32 mouse cellular contexts compared by ENCODE assay signal in the genomic region with DNA sequence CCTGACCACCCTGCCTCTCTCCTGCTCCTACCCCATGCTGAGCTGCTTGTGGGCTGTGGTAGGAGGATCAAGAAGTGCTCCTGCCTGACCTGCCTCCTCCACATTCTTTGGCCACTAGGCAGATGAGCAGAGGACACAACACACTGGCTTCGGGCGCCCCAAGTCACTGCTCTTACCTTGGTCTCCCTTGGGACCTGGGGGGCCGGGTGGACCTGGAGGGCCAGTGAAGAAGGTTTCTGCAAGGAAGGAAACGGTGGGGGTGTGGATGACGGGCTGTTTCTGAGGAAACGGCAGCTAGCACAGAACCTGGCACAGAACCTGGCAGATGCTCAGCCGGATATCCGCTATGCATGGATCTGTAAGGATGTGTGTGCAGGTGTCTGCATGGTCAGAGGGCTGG. TPM values are rescaled to one million over a fixed set of nuclear protein-coding genes. Genes with fewer than 3 reads are reported as not detected.
A peak's percentile ranks its signal among the peaks of the same experiment; 100 is the strongest.
DNase-seq lines count a peak whose midpoint lies in the region; ATAC-seq and TF ChIP-seq lines count a peak whose summit lies in the region.
"Had no signal": no experiment of that assay in that cellular context is flagged by ENCODE, and none has a peak within 500 bp of the region (broad histone marks: within the 10 kb centered on the region; RNA-seq: fewer than 3 reads in every experiment).

No protein-coding gene starts in this region.

- no peaks in the 10 kb centered on the region for H3K9me3 ChIP-seq in liver, embryonic 12.5 days (replicated peaks)
- H3K9me3 ChIP-seq: embryonic facial prominence, embryonic 12.5 days; embryonic facial prominence, embryonic 15.5 days; forebrain, embryonic 12.5 days; forebrain, embryonic 15.5 days; G1E; heart, embryonic 12.5 days; heart, embryonic 15.5 days; hindbrain, embryonic 10.5 days; hindbrain, embryonic 13.5 days had no signal

- H3K9ac ChIP-seq in liver, embryonic 12.5 days = no peak overlapping the region
- H3K9ac ChIP-seq: embryonic facial prominence, embryonic 12.5 days; embryonic facial prominence, embryonic 15.5 days; forebrain, embryonic 12.5 days; forebrain, embryonic 15.5 days; heart, embryonic 12.5 days; heart, embryonic 15.5 days; hindbrain, embryonic 13.5 days had no signal

- no peak overlapping the region for H3K27ac ChIP-seq in liver, embryonic 12.5 days
- H3K27ac ChIP-seq in cerebellum, adult 2 months (ENCODE audit: insufficient read depth, low read length) = no peak overlapping the region
- H3K27ac ChIP-seq: embryonic facial prominence, embryonic 12.5 days; embryonic facial prominence, embryonic 15.5 days; forebrain, embryonic 12.5 days; forebrain, embryonic 15.5 days; heart, embryonic 15.5 days; hindbrain, embryonic 10.5 days; hindbrain, embryonic 13.5 days had no signal

- no peak for TF ChIP-seq CTCF in cerebellum, adult 2 months (IDR thresholded peaks at IDR 0.05; ENCODE audit: borderline replicate concordance, insufficient read depth, low read depth, low read length)

- no peaks in the 10 kb centered on the region for H3K27me3 ChIP-seq in liver, embryonic 12.5 days (replicated peaks)
- H3K27me3 ChIP-seq in cerebellum, adult 2 months (ENCODE audit: control insufficient read depth, insufficient read depth, low read length) = no peaks in the 10 kb centered on the region
- H3K27me3 ChIP-seq: CH12.LX; embryonic facial prominence, embryonic 12.5 days; embryonic facial prominence, embryonic 15.5 days; forebrain, embryonic 15.5 days; heart, embryonic 12.5 days; heart, embryonic 15.5 days had no signal

- DNase-seq in heart, adult 11 months = peak; percentile 87
- DNase-seq in heart, adult 18-20 months = no peak
- DNase-seq in liver = peak; percentile 2
- DNase-seq in urinary bladder, adult 2 months (ENCODE audit: low spot score) = peak; percentile 17
- DNase-seq in urinary bladder, postnatal 36 days (ENCODE audit: low spot score in 2 of 2) = no peak
- no peak for DNase-seq in cerebellum, adult 2 months
- DNase-seq: adrenal gland, postnatal 10 days; adrenal gland, postnatal 36 days; B cell, adult 2 months; cerebellum, adult 18-20 months; cerebellum, adult 9-11 months; cerebellum, postnatal 25 days; gastrocnemius, postnatal 10 days; gastrocnemius, postnatal 36 days; heart, postnatal 10 days; heart, postnatal 36 days had no signal

- no peak for TF ChIP-seq POLR2A in cerebellum, adult 2 months (IDR thresholded peaks at IDR 0.05; ENCODE audit: borderline replicate concordance, insufficient read depth, low read length)

- H3K36me3 ChIP-seq in liver, embryonic 12.5 days = no peaks in the 10 kb centered on the region
- H3K36me3 ChIP-seq: forebrain, embryonic 12.5 days; forebrain, embryonic 15.5 days; heart, embryonic 15.5 days had no signal

- H3K4me1 ChIP-seq in liver, embryonic 12.5 days = no peaks in the 10 kb centered on the region
- peaks cover 4% of the 10 kb centered on the region; the same call in 1 of the 2 replicates for H3K4me1 ChIP-seq in cerebellum, adult 2 months (ENCODE audit: control insufficient read depth, insufficient read depth, low read length)
- H3K4me1 ChIP-seq: forebrain, embryonic 12.5 days; forebrain, embryonic 15.5 days; hindbrain, embryonic 13.5 days had no signal

- ATAC-seq in liver, embryonic 12.5 days = no peak
- ATAC-seq: forebrain, embryonic 15.5 days; hindbrain, embryonic 16.5 days; Patski had no signal

- H3K4me3 ChIP-seq in liver, embryonic 12.5 days = no peak overlapping the region
- no peak overlapping the region for H3K4me3 ChIP-seq in cerebellum, adult 2 months (replicated peaks; ENCODE audit: insufficient read depth, low read depth, low read length)
- H3K4me3 ChIP-seq: embryonic facial prominence, embryonic 12.5 days; embryonic facial prominence, embryonic 15.5 days; forebrain, embryonic 12.5 days; forebrain, embryonic 15.5 days; heart, embryonic 12.5 days; heart, embryonic 15.5 days; hindbrain, embryonic 10.5 days; hindbrain, embryonic 13.5 days had no signal

- H3K4me2 ChIP-seq in liver, embryonic 12.5 days = no peak overlapping the region
- H3K4me2 ChIP-seq: embryonic facial prominence, embryonic 12.5 days; embryonic facial prominence, embryonic 15.5 days; forebrain, embryonic 12.5 days; forebrain, embryonic 15.5 days; heart, embryonic 12.5 days; heart, embryonic 15.5 days; hindbrain, embryonic 13.5 days had no signal

- 77% methylated on average over 8 of the region's 8 CpGs for WGBS in liver, embryonic 12.5 days (ENCODE audit: insufficient replicate concordance)
- 77% methylated on average over 8 of the region's 8 CpGs for WGBS in cerebellum, adult 2 months

RNA-seq across cellular contexts. Expression of a gene that starts 38.7 kb away (rescaled TPM):
- total RNA-seq in heart, adult 18-20 months (2021) = under 1 TPM in 1 of 2 experiments, not detected in 1; 0.13 TPM
- 0.28 and 0.37 TPM in 2 replicates for polyA plus RNA-seq in liver, embryonic 12.5 days (2016; fragmentation: Nextera tagmentation; extraction: Ambion mirVana)
- 4.2 and 6.1 TPM in 2 replicates for polyA plus RNA-seq in urinary bladder, adult 2 months (2012; rRNA removed)
- 3.6 and 4.1 TPM in 2 replicates for polyA plus RNA-seq in cerebellum, adult 2 months (2012; rRNA removed)
- total RNA-seq: adrenal gland, adult 18-20 months; common myeloid progenitor, adult 5-6 weeks; granulocyte monocyte progenitor cell, adult 5-6 weeks; heart, postnatal 36 days had no signal
- polyA plus RNA-seq: G1E had no signal

Comparison
In these comparisons a context has a peak if more than half of its experiments do, and no peak if none do; other contexts are left out.
1. DNase-seq: peak in heart, adult 11 months (single experiment), liver (single experiment) and urinary bladder, adult 2 months (single experiment); none in heart, adult 18-20 months (0 of 2), urinary bladder, postnatal 36 days (0 of 2) and cerebellum, adult 2 months (0 of 2).